Mouse (Mus musculus) common myeloid progenitor, adult 5-6 weeks (primary cell): ENCODE data around the gene Ppp1r16b. TPM values are rescaled to one million over a fixed set of nuclear protein-coding genes. Genes with fewer than 3 reads are reported as not detected.
A peak's percentile ranks its signal among the peaks of the same experiment; 100 is the strongest.

Source experiments
- ATAC-seq: replicated peaks from 2 replicates; pipeline ENCODE4 v1.8.0; 2016; ENCODE audit warnings: low read depth, mild to moderate bottlenecking, moderate TSS enrichment, inconsistent platforms; ENCODE audit not compliant: poor library complexity, severe bottlenecking
- total RNA-seq: library from RNA; stranded (forward); fragments of 200-1000, 187-1606 nt; gene quantifications from 2 replicates; pipeline ENCODE4 v1.2.3, GENCODE M21; 2017

The Ppp1r16b gene
- total RNA-seq, 1 experiment from 2014 or later: 0.82 TPM

GRCm38 (mm10) chr2:158686394-158686793 is 21.2 kb downstream of the Ppp1r16b start:
- no peak for ATAC-seq

- ATAC-seq: peak; percentile 17; the same call in 1 of the 2 replicates
These were observed 22.6 kb downstream of the Ppp1r16b start for GRCm38 (mm10) chr2:158687804-158688241.

- peak; percentile 40 for ATAC-seq
These were observed 23.9 kb downstream of the Ppp1r16b start for GRCm38 (mm10) chr2:158689060-158689459.

GRCm38 (mm10) chr2:158689640-158690039 is 24.4 kb downstream of the Ppp1r16b start:
- no peak for ATAC-seq

GRCm38 (mm10) chr2:158690116-158690515 is 24.9 kb downstream of the Ppp1r16b start:
- peak; percentile 76 for ATAC-seq

GRCm38 (mm10) chr2:158692191-158692590 is 27.0 kb downstream of the Ppp1r16b start:
- no peak for ATAC-seq

GRCm38 (mm10) chr2:158695811-158696210 is 30.6 kb downstream of the Ppp1r16b start:
- no peak for ATAC-seq

- ATAC-seq: no peak
These were observed 31.3 kb downstream of the Ppp1r16b start for GRCm38 (mm10) chr2:158696451-158696850.

GRCm38 (mm10) chr2:158699908-158700307 is 34.7 kb downstream of the Ppp1r16b start:
- ATAC-seq: no peak

GRCm38 (mm10) chr2:158700535-158701256 is 35.5 kb downstream of the Ppp1r16b start:
- no peak for ATAC-seq

GRCm38 (mm10) chr2:158701505-158701904 is 36.3 kb downstream of the Ppp1r16b start:
- ATAC-seq: no peak

- ATAC-seq: no peak
These were observed 37.0 kb downstream of the Ppp1r16b start for GRCm38 (mm10) chr2:158702176-158702575.

- no peak for ATAC-seq
These were observed 39.5 kb downstream of the Ppp1r16b start for GRCm38 (mm10) chr2:158704720-158705119.

- no peak for ATAC-seq
These were observed 40.3 kb downstream of the Ppp1r16b start for GRCm38 (mm10) chr2:158705529-158705928.

- peak; percentile 52 for ATAC-seq
These were observed 41.7 kb downstream of the Ppp1r16b start for GRCm38 (mm10) chr2:158706704-158707408.

- no peak for ATAC-seq
These were observed 42.9 kb downstream of the Ppp1r16b start for GRCm38 (mm10) chr2:158708121-158708520.

GRCm38 (mm10) chr2:158711929-158712751 is 46.9 kb downstream of the Ppp1r16b start:
- ATAC-seq: no peak

GRCm38 (mm10) chr2:158714826-158715225 is 49.6 kb downstream of the Ppp1r16b start:
- no peak for ATAC-seq

- ATAC-seq: peak; percentile 31
These were observed 50.9 kb downstream of the Ppp1r16b start for GRCm38 (mm10) chr2:158716066-158716465.
